Comparison of ENCODE assay signal across 10 mouse cellular contexts in genomic region chr7:31082831-31083588, GRCm38 (mm10). TPM values are rescaled to one million over a fixed set of nuclear protein-coding genes. Genes with fewer than 3 reads are reported as not detected.
A peak's percentile ranks its signal among the peaks of the same experiment; 100 is the strongest.
DNase-seq lines count a peak whose midpoint lies in the region; ATAC-seq lines count a peak whose summit lies in the region.
"Had no signal": no experiment of that assay in that cellular context is flagged by ENCODE, and none has a peak within 500 bp of the region (broad histone marks: within the 10 kb centered on the region; RNA-seq: fewer than 3 reads in every experiment).

No protein-coding gene starts in this region.

- peaks cover 15% of the 10 kb centered on the region; the same call in 1 of the 2 replicates for H3K4me1 ChIP-seq in stomach, embryonic 14.5 days (ENCODE audit: control insufficient read depth, insufficient read depth, low read length)

- no peak overlapping the region for H3K9ac ChIP-seq in stomach, embryonic 14.5 days (replicated peaks; ENCODE audit: low read depth, low read length)

- no peak for ATAC-seq in stomach, embryonic 14.5 days (ENCODE audit: insufficient number of reproducible peaks, insufficient read depth, low FRiP score, low read depth)

- intact Hi-C loops in gastrocnemius, postnatal 14 days (cut with DNase I; ENCODE audit: low total_unique reads), result no loop called here

- peak; percentile 36 for DNase-seq in embryo, embryonic 10.5 days (ENCODE audit: low spot score)
- DNase-seq in embryo, embryonic 9.5 days (ENCODE audit: extremely low spot score), result no peak
- peak; percentile 78 for DNase-seq in retina, postnatal 1 day
- DNase-seq in retina, embryonic 14.5 days (ENCODE audit: low spot score), result no peak
- DNase-seq in gastrocnemius, postnatal 14 days, result peak; percentile 86
- DNase-seq in layer of hippocampus, adult 8-10 months (ENCODE audit: low spot score in 2 of 2), result peak; percentile 63 to 73
- DNase-seq in spleen, adult 12 weeks (ENCODE audit: low spot score), result no peak

- no peaks in the 10 kb centered on the region for H3K27me3 ChIP-seq in stomach, embryonic 14.5 days (ENCODE audit: control insufficient read depth, insufficient read depth, low read length)

- H3K4me3 ChIP-seq in stomach, embryonic 14.5 days (ENCODE audit: low read depth, low read length), result no peak overlapping the region

- 61% methylated on average over 14 of the region's 14 CpGs for WGBS in stomach, embryonic 14.5 days

- no peaks in the 10 kb centered on the region for H3K36me3 ChIP-seq in stomach, embryonic 14.5 days (ENCODE audit: control insufficient read depth, insufficient read depth, low read length)

- H3K27ac ChIP-seq in stomach, embryonic 14.5 days (ENCODE audit: low read length), result 0 out of 2 replicates have a peak overlapping the region, but pooled peaks have one; percentile 75

- no peaks in the 10 kb centered on the region for H3K9me3 ChIP-seq in stomach, embryonic 14.5 days (ENCODE audit: control insufficient read depth, low read depth, low read length)

- no peak overlapping the region for H3K4me2 ChIP-seq in stomach, embryonic 14.5 days (replicated peaks; ENCODE audit: low read depth, low read length)

RNA-seq across cellular contexts. Expression of gene Fxyd3, which starts 6.5 kb away (rescaled TPM):
- 1 to 10 TPM; 1.9 to 3.3 TPM for total RNA-seq in gastrocnemius, postnatal 14 days (2021)
- 1 to 10 TPM in 3 of 4 experiments, not detected in 1; 1.4 to 2.3 (median 1.6) TPM for total RNA-seq in layer of hippocampus, adult 8-10 months (2022)
- 458 and 479 TPM in 2 replicates for polyA plus RNA-seq in stomach, embryonic 14.5 days (2014; fragmentation: Nextera tagmentation; extraction: Ambion mirVana)
- total RNA-seq: layer of hippocampus, postnatal 36 days had no signal

RNA-seq across cellular contexts. Expression of gene Lgi4, which starts 23.9 kb away (rescaled TPM):
- 1 to 10 TPM; 6.2 to 8.7 TPM for total RNA-seq in gastrocnemius, postnatal 14 days (2021)
- 10 to 100 TPM; 38.3 to 64.2 (median 55.9) TPM for total RNA-seq in layer of hippocampus, adult 8-10 months (2022)
- 0.78 and 1.7 TPM in 2 replicates for polyA plus RNA-seq in stomach, embryonic 14.5 days (2014; fragmentation: Nextera tagmentation; extraction: Ambion mirVana)

RNA-seq across cellular contexts. Expression of gene Fxyd1, which starts 26.0 kb away (rescaled TPM):
- total RNA-seq in gastrocnemius, postnatal 14 days (2021), result 1,000 to 10,000 TPM; 1,292 to 1,295 TPM
- 100 to 1,000 TPM in 2 of 4 experiments, 10 to 100 TPM in 2; 80.5 to 263 (median 172) TPM for total RNA-seq in layer of hippocampus, adult 8-10 months (2022)
- 86.7 and 99.3 TPM in 2 replicates for polyA plus RNA-seq in stomach, embryonic 14.5 days (2014; fragmentation: Nextera tagmentation; extraction: Ambion mirVana)

RNA-seq across cellular contexts. Expression of gene Fxyd7, which starts 31.7 kb away (rescaled TPM):
- 1 to 10 TPM; 2.0 to 2.1 TPM for total RNA-seq in gastrocnemius, postnatal 14 days (2021)
- total RNA-seq in layer of hippocampus, adult 8-10 months (2022), result 100 to 1,000 TPM; 103 to 116 (median 108) TPM
- 35.7 and 42.2 TPM in 2 replicates for polyA plus RNA-seq in stomach, embryonic 14.5 days (2014; fragmentation: Nextera tagmentation; extraction: Ambion mirVana)
- polyA plus RNA-seq: C2C12 had no signal

RNA-seq across cellular contexts. Expression of gene Hpn, which starts 32.1 kb away (rescaled TPM):
- total RNA-seq in gastrocnemius, postnatal 14 days (2021), result 1 to 10 TPM; 7.6 to 9.6 TPM
- total RNA-seq in layer of hippocampus, adult 8-10 months (2022), result 1 to 10 TPM; 4.8 to 9.5 (median 5.4) TPM
- polyA plus RNA-seq in stomach, embryonic 14.5 days (2014; fragmentation: Nextera tagmentation; extraction: Ambion mirVana), result 23.0 TPM in 2 replicates
- polyA plus RNA-seq: C2C12 had no signal

Comparison
In these comparisons a context has a peak if more than half of its experiments do, and no peak if none do; other contexts are left out.
1. DNase-seq: peak in embryo, embryonic 10.5 days (single experiment), retina, postnatal 1 day (single experiment), gastrocnemius, postnatal 14 days (single experiment) and layer of hippocampus, adult 8-10 months (2 of 2); none in embryo, embryonic 9.5 days (single experiment), retina, embryonic 14.5 days (single experiment) and spleen, adult 12 weeks (single experiment).
2. RNA of gene Lgi4, which starts 23.9 kb away (total RNA-seq): 38.3 to 64.2 TPM in layer of hippocampus, adult 8-10 months; 6.2 to 8.7 TPM in gastrocnemius, postnatal 14 days; every median in the first group is over 4 times any median in the second.
3. RNA of gene Fxyd1, which starts 26.0 kb away (total RNA-seq): 1,292 to 1,295 TPM in gastrocnemius, postnatal 14 days; 80.5 to 263 TPM in layer of hippocampus, adult 8-10 months; every median in the first group is over 4 times any median in the second.